Mouse (Mus musculus): ENCODE measurements around the gene Htr2a. TPM values are rescaled to one million over a fixed set of nuclear protein-coding genes. Genes with fewer than 3 reads are reported as not detected.
A peak's percentile ranks its signal among the peaks of the same experiment; 100 is the strongest.

Gene Htr2a
- polyA plus RNA-seq, 1 experiment from 2014 or later: 0.21 TPM

DNA sequence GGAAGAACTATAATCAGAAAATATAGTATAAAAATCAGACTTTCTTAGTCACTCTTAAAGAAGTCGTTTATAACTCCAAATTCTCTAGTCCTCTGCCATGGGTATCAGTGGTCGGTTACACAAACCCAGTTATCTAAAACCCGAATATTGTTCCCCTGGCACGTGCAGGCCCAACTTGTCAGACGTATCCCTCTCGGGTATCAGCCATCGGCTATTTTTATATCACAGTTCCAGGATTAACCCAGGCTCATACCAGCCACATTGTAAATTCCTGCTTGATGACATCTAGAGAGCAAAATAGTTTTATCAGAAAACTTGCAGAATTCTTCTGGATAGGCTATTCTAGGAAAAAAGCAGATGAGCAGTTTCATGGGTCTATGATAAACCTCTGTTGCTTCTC, 16.6 kb downstream of the Htr2a start:
- H3K9ac ChIP-seq (replicated peaks): no peak overlapping the region
- H3K4me2 ChIP-seq (ENCODE audit: low read depth, low read length): no peak overlapping the region
- ATAC-seq (no peak), DNase-seq (no peak)
- 57% methylated on average over 7 of the region's 7 CpGs for WGBS (ENCODE audit: insufficient replicate concordance)
- H3K9me3 ChIP-seq (ENCODE audit: low read length): no peaks in the 10 kb centered on the region
- H3K4me3 ChIP-seq (ENCODE audit: low read depth, low read length): no peak overlapping the region
- H3K4me1 ChIP-seq (ENCODE audit: insufficient read depth): peaks cover 7% of the 10 kb centered on the region; the same call in 1 of the 2 replicates
- no peak overlapping the region for H3K27ac ChIP-seq (ENCODE audit: low read depth)
- H3K27me3 ChIP-seq (ENCODE audit: insufficient read depth, low read length): no peaks in the 10 kb centered on the region
- TF ChIP-seq CTCF (IDR thresholded peaks at IDR 0.05; ENCODE audit: low read depth) (no peak), EP300 (IDR thresholded peaks at IDR 0.05; ENCODE audit: low read depth) (no peak)
- no peaks in the 10 kb centered on the region for H3K36me3 ChIP-seq (replicated peaks; ENCODE audit: insufficient read depth, low read length)

DNA sequence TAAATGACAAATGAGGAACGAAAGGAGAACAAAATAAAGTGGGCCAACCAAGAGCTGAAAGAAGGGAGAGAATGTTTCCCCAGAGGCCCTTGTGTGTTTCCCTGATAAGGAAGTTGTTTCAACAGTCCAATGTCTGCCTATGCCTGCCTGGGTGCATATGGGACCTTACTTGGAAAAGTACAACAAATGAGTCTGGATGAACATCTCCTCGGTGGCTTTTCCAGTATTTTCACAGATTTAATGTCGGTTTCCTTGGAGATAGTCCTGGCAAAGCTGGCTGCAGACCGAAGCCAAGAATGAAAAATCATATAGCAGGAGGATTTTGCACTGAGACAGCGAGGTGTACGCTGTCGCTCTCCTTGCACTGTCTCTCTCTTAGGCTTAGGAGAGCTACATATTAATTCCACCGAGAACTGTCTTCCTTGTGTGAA, 18.8 kb downstream of the Htr2a start:
- no peak overlapping the region for H3K4me2 ChIP-seq (ENCODE audit: low read depth, low read length)
- no peak overlapping the region for H3K4me3 ChIP-seq (ENCODE audit: low read depth, low read length)
- no peak overlapping the region for H3K9ac ChIP-seq (replicated peaks)
- DNase-seq: no peak
- TF ChIP-seq EP300 (IDR thresholded peaks at IDR 0.05; ENCODE audit: low read depth) (peak; percentile 77), CTCF (IDR thresholded peaks at IDR 0.05; ENCODE audit: low read depth) (no peak)
- no peaks in the 10 kb centered on the region for H3K36me3 ChIP-seq (replicated peaks; ENCODE audit: insufficient read depth, low read length)
- no peak overlapping the region for H3K27ac ChIP-seq (ENCODE audit: low read depth)
- no peaks in the 10 kb centered on the region for H3K9me3 ChIP-seq (ENCODE audit: low read length)
- WGBS (ENCODE audit: insufficient replicate concordance): 63% methylated on average over 8 of the region's 8 CpGs
- H3K27me3 ChIP-seq (ENCODE audit: insufficient read depth, low read length): no peaks in the 10 kb centered on the region
- peaks cover 7% of the 10 kb centered on the region; the same call in 1 of the 2 replicates for H3K4me1 ChIP-seq (ENCODE audit: insufficient read depth)
- peak; percentile 58 for ATAC-seq

DNA sequence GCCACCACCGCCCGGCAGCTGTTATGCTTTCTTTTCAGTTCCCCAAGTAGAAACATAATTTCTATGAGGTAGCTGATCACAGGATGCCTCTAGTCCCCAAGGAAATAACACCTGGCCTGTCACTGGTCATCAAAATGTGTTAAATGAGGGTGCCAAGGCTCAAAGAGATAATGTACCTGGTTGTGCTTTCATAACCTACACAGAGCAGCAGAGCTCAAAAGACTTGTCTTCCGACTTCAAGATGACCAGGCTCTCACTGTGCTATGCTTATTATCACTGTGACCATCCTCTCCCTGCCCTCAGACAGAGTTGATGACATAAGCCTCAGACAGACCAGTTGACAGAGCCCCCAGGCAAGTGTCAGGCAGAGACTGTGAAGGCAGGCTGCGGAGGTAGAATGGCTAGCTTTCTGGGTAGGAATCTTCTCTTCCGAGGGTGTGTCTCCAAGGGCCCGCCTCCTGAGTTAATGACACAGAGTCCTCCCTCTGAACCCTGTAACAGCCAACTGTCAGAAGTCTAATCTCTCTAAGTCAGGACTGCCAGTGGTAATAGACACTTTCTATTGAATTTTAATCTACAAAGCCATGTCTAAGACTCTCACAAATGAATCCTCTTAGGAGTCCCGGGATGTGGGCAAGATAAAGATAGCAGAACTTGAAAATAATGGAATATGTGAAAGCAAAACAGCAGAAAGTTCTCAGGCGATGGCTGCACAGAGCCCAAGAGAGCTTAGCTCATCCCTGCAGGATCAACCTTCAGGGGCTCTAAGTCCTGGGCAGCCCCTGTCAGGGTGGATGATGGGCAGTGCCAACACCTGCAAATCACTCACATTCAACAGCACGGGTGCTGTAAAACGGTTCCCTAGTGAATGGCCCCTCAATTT, 31.7 kb downstream of the Htr2a start:
- H3K9ac ChIP-seq (replicated peaks): peak overlapping the region; percentile 17; the same call in 1 of the 2 replicates
- H3K4me1 ChIP-seq (ENCODE audit: insufficient read depth): peaks cover 5% of the 10 kb centered on the region; the same call in 1 of the 2 replicates
- peak overlapping the region; percentile 50 for H3K4me2 ChIP-seq (ENCODE audit: low read depth, low read length)
- peak overlapping the region; percentile 14; the same call in 1 of the 2 replicates for H3K4me3 ChIP-seq (ENCODE audit: low read depth, low read length)
- DNase-seq (peak; percentile 37), ATAC-seq (peak; percentile 93)
- no peaks in the 10 kb centered on the region for H3K9me3 ChIP-seq (ENCODE audit: low read length)
- TF ChIP-seq CTCF (IDR thresholded peaks at IDR 0.05; ENCODE audit: low read depth) (no peak), EP300 (IDR thresholded peaks at IDR 0.05; ENCODE audit: low read depth) (peak; percentile 97)
- 54% methylated on average over 10 of the region's 10 CpGs for WGBS (ENCODE audit: insufficient replicate concordance)
- peak overlapping the region; percentile 67 for H3K27ac ChIP-seq (ENCODE audit: low read depth)
- H3K36me3 ChIP-seq (replicated peaks; ENCODE audit: insufficient read depth, low read length): no peaks in the 10 kb centered on the region
- H3K27me3 ChIP-seq (ENCODE audit: insufficient read depth, low read length): no peaks in the 10 kb centered on the region

DNA sequence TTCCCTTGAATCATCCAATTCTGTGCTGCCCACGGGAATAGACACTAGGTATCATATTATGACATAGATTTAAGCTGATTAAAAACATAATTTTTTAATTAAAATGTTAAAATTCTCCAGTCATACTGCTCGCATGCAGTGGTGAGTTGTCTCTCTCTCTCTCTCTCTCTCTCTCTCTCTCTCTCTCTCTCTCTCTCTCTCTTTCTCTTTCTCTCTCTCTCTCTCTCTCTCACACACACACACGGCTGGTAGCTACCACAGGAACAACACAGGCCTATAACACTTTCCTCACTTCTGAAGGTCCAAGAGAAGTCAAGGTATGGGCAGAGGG, 32.3 kb downstream of the Htr2a start:
- ATAC-seq: no peak
- TF ChIP-seq CTCF (IDR thresholded peaks at IDR 0.05; ENCODE audit: low read depth): no peak
- no peak for TF ChIP-seq EP300 (IDR thresholded peaks at IDR 0.05; ENCODE audit: low read depth)
- no peak overlapping the region for H3K4me3 ChIP-seq (ENCODE audit: low read depth, low read length)

DNA sequence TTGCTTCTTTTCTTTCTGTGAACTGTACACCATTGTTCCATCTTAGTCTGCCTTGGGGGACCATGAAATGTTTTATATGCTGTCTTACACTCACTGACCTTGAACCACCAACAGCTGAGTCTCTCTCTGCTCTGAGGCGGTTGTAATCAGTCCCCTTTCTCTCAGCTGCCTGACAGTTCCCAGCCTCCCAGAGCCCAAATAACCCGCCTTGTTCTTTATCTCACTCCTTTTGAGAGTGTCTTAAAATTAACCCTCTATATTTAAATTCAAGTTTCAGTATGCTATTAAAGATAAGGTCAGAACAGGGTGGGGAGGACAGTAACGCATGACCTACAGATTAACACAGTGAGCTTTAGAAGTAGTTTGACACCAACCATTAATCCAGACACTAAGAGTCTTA, 32.9 kb downstream of the Htr2a start:
- ATAC-seq: peak; percentile 70
- Histone ChIP-seq H3K27ac (ENCODE audit: low read depth) (peak overlapping the region; percentile 67), H3K27me3 (ENCODE audit: insufficient read depth, low read length) (no peaks in the 10 kb centered on the region), H3K4me3 (ENCODE audit: low read depth, low read length) (no peak overlapping the region), H3K4me2 (ENCODE audit: low read depth, low read length) (0 out of 2 replicates have a peak overlapping the region, but pooled peaks have one; percentile 24), H3K9ac (replicated peaks) (no peak overlapping the region), H3K4me1 (ENCODE audit: insufficient read depth) (peaks cover 5% of the 10 kb centered on the region; the same call in 1 of the 2 replicates), H3K9me3 (ENCODE audit: low read length) (no peaks in the 10 kb centered on the region), H3K36me3 (replicated peaks; ENCODE audit: insufficient read depth, low read length) (no peaks in the 10 kb centered on the region)
- WGBS (ENCODE audit: insufficient replicate concordance): 44% methylated on average over 3 of the region's 3 CpGs
- TF ChIP-seq EP300 (IDR thresholded peaks at IDR 0.05; ENCODE audit: low read depth) (peak; percentile 95), CTCF (IDR thresholded peaks at IDR 0.05; ENCODE audit: low read depth) (no peak)
- DNase-seq: no peak

More for the DNA sequence above, 32.3 kb downstream of the Htr2a start:
- Histone ChIP-seq H3K36me3 (replicated peaks; ENCODE audit: insufficient read depth, low read length) (no peaks in the 10 kb centered on the region), H3K27me3 (ENCODE audit: insufficient read depth, low read length) (no peaks in the 10 kb centered on the region), H3K4me2 (ENCODE audit: low read depth, low read length) (peak overlapping the region; percentile 50), H3K9me3 (ENCODE audit: low read length) (no peaks in the 10 kb centered on the region), H3K9ac (replicated peaks) (no peak overlapping the region), H3K27ac (ENCODE audit: low read depth) (peak overlapping the region; percentile 67), H3K4me1 (ENCODE audit: insufficient read depth) (peaks cover 5% of the 10 kb centered on the region; the same call in 1 of the 2 replicates)
- 58% methylated on average over 3 of the region's 3 CpGs for WGBS (ENCODE audit: insufficient replicate concordance)
- DNase-seq: no peak

DNA sequence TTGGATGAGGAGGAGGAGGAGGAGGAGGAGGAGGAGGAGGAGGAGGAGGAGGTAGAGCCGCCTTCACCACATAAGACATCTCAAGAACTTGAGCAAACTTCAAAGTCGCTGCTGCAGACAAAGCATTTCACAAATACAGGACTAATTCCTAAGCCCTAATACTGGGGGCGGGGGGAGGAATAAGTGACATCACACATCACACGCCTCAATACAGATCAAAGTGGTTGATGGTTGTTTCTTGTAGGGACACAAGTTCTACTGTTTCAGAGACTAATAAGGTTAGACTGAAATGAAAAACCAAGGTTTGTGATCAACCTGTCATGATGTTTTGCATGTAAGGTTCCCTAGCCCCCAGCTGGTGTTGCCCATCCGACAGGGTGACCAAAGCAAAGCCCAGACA, 39.2 kb downstream of the Htr2a start:
- no peak for ATAC-seq
- no peaks in the 10 kb centered on the region for H3K27me3 ChIP-seq (ENCODE audit: insufficient read depth, low read length)
- no peaks in the 10 kb centered on the region for H3K9me3 ChIP-seq (ENCODE audit: low read length)
- H3K4me3 ChIP-seq (ENCODE audit: low read depth, low read length): no peak overlapping the region
- peaks cover 2% of the 10 kb centered on the region; the same call in 1 of the 2 replicates for H3K4me1 ChIP-seq (ENCODE audit: insufficient read depth)
- WGBS (ENCODE audit: insufficient replicate concordance): 72% methylated on average over 5 of the region's 5 CpGs
- no peak overlapping the region for H3K9ac ChIP-seq (replicated peaks)
- no peak for DNase-seq
- no peak overlapping the region for H3K4me2 ChIP-seq (ENCODE audit: low read depth, low read length)
- no peak for TF ChIP-seq CTCF (IDR thresholded peaks at IDR 0.05; ENCODE audit: low read depth)
- TF ChIP-seq EP300 (IDR thresholded peaks at IDR 0.05; ENCODE audit: low read depth): no peak
- no peak overlapping the region for H3K27ac ChIP-seq (ENCODE audit: low read depth)
- H3K36me3 ChIP-seq (replicated peaks; ENCODE audit: insufficient read depth, low read length): no peaks in the 10 kb centered on the region
